Mouse (Mus musculus): ENCODE data around the gene Atxn1. TPM values are rescaled to one million over a fixed set of nuclear protein-coding genes. Genes with fewer than 3 reads are reported as not detected.
A peak's percentile ranks its signal among the peaks of the same experiment; 100 is the strongest.

Gene Atxn1
- total and polyA plus RNA-seq, 2 experiments from 2014 or later, result 12.0 to 31.4 TPM

GRCm38 (mm10) chr13:45809777-45810410 lies 154.9 kb downstream of the Atxn1 start:
- no peaks in the 10 kb centered on the region for H3K27me3 ChIP-seq (ENCODE audit: insufficient read depth, low read length)
- H3K27ac ChIP-seq (ENCODE audit: low read depth, low read length), result no peak overlapping the region
- ATAC-seq (ENCODE audit: low FRiP score) (no peak), DNase-seq (ENCODE audit: low spot score) (no peak)
- H3K4me3 ChIP-seq (ENCODE audit: low read depth, low read length), result no peak overlapping the region
- H3K9me3 ChIP-seq (ENCODE audit: low read length), result no peaks in the 10 kb centered on the region
- peaks cover 8% of the 10 kb centered on the region; the same call in 1 of the 2 replicates for H3K4me1 ChIP-seq (ENCODE audit: insufficient read depth, low read length)
- TF ChIP-seq CTCF (IDR thresholded peaks at IDR 0.05), result no peak
- H3K4me2 ChIP-seq (ENCODE audit: low read depth, low read length, poor library complexity, severe bottlenecking), result no peak overlapping the region
- H3K9ac ChIP-seq (replicated peaks; ENCODE audit: low read length, poor library complexity, severe bottlenecking), result no peak overlapping the region
- 55% methylated on average over 16 of the region's 16 CpGs for WGBS
- no peaks in the 10 kb centered on the region for H3K36me3 ChIP-seq (ENCODE audit: insufficient read depth, low read length)

GRCm38 (mm10) chr13:45807593-45808043 lies 157.2 kb downstream of the Atxn1 start:
- Histone ChIP-seq H3K27me3 (ENCODE audit: insufficient read depth, low read length) (no peaks in the 10 kb centered on the region), H3K9me3 (ENCODE audit: low read length) (no peaks in the 10 kb centered on the region), H3K4me3 (ENCODE audit: low read depth, low read length) (peak overlapping the region; percentile 17; the same call in 1 of the 2 replicates), H3K4me1 (ENCODE audit: insufficient read depth, low read length) (peaks cover 8% of the 10 kb centered on the region; the same call in 1 of the 2 replicates), H3K4me2 (ENCODE audit: low read depth, low read length, poor library complexity, severe bottlenecking) (peak overlapping the region; percentile 47), H3K9ac (replicated peaks; ENCODE audit: low read length, poor library complexity, severe bottlenecking) (0 out of 2 replicates have a peak overlapping the region, but pooled peaks have one; percentile 13), H3K27ac (ENCODE audit: low read depth, low read length) (no peak overlapping the region), H3K36me3 (ENCODE audit: insufficient read depth, low read length) (no peaks in the 10 kb centered on the region)
- DNase-seq (ENCODE audit: low spot score), result peak; percentile 53
- WGBS, result 23% methylated on average over 18 of the region's 18 CpGs
- peak; percentile 79 for TF ChIP-seq CTCF (IDR thresholded peaks at IDR 0.05)
- no peak for ATAC-seq (ENCODE audit: low FRiP score)

- ATAC-seq (ENCODE audit: low FRiP score) (no peak), DNase-seq (ENCODE audit: low spot score) (no peak)
- TF ChIP-seq CTCF (IDR thresholded peaks at IDR 0.05), result peak; percentile 37; the same call in 1 of the 2 replicates
- Histone ChIP-seq H3K36me3 (ENCODE audit: insufficient read depth, low read length) (no peaks in the 10 kb centered on the region), H3K4me2 (ENCODE audit: low read depth, low read length, poor library complexity, severe bottlenecking) (peak overlapping the region; percentile 47), H3K4me1 (ENCODE audit: insufficient read depth, low read length) (peaks cover 8% of the 10 kb centered on the region; the same call in 1 of the 2 replicates), H3K27me3 (ENCODE audit: insufficient read depth, low read length) (no peaks in the 10 kb centered on the region), H3K9me3 (ENCODE audit: low read length) (no peaks in the 10 kb centered on the region), H3K4me3 (ENCODE audit: low read depth, low read length) (no peak overlapping the region), H3K27ac (ENCODE audit: low read depth, low read length) (no peak overlapping the region), H3K9ac (replicated peaks; ENCODE audit: low read length, poor library complexity, severe bottlenecking) (no peak overlapping the region)
- 37% methylated on average over 18 of the region's 18 CpGs for WGBS
Measured at GRCm38 (mm10) chr13:45806600-45807525, 157.9 kb downstream of the Atxn1 start.

GRCm38 (mm10) chr13:45805915-45806599 lies 158.8 kb downstream of the Atxn1 start:
- Histone ChIP-seq H3K4me2 (ENCODE audit: low read depth, low read length, poor library complexity, severe bottlenecking) (no peak overlapping the region), H3K9ac (replicated peaks; ENCODE audit: low read length, poor library complexity, severe bottlenecking) (no peak overlapping the region), H3K27me3 (ENCODE audit: insufficient read depth, low read length) (no peaks in the 10 kb centered on the region), H3K4me1 (ENCODE audit: insufficient read depth, low read length) (peaks cover 8% of the 10 kb centered on the region; the same call in 1 of the 2 replicates), H3K4me3 (ENCODE audit: low read depth, low read length) (no peak overlapping the region), H3K36me3 (ENCODE audit: insufficient read depth, low read length) (no peaks in the 10 kb centered on the region), H3K27ac (ENCODE audit: low read depth, low read length) (no peak overlapping the region), H3K9me3 (ENCODE audit: low read length) (no peaks in the 10 kb centered on the region)
- WGBS, result 16% methylated on average over 9 of the region's 9 CpGs
- DNase-seq (ENCODE audit: low spot score) (no peak), ATAC-seq (ENCODE audit: low FRiP score) (no peak)
- no peak for TF ChIP-seq CTCF (IDR thresholded peaks at IDR 0.05)

GRCm38 (mm10) chr13:45802620-45803410 lies 162.0 kb downstream of the Atxn1 start:
- WGBS, result 95% methylated on average over 15 of the region's 15 CpGs
- H3K36me3 ChIP-seq (ENCODE audit: insufficient read depth, low read length), result no peaks in the 10 kb centered on the region
- DNase-seq (ENCODE audit: low spot score), result no peak
- H3K27me3 ChIP-seq (ENCODE audit: insufficient read depth, low read length), result no peaks in the 10 kb centered on the region
- no peak overlapping the region for H3K4me2 ChIP-seq (ENCODE audit: low read depth, low read length, poor library complexity, severe bottlenecking)
- no peak overlapping the region for H3K4me3 ChIP-seq (ENCODE audit: low read depth, low read length)
- no peak overlapping the region for H3K27ac ChIP-seq (ENCODE audit: low read depth, low read length)
- H3K9ac ChIP-seq (replicated peaks; ENCODE audit: low read length, poor library complexity, severe bottlenecking), result no peak overlapping the region
- TF ChIP-seq CTCF (IDR thresholded peaks at IDR 0.05), result no peak
- no peaks in the 10 kb centered on the region for H3K9me3 ChIP-seq (ENCODE audit: low read length)
- ATAC-seq (ENCODE audit: low FRiP score), result no peak
- peaks cover 8% of the 10 kb centered on the region; the same call in 1 of the 2 replicates for H3K4me1 ChIP-seq (ENCODE audit: insufficient read depth, low read length)

Data from midbrain, postnatal 0 days (tissue).